Mouse (Mus musculus) myocyte (in vitro differentiated cells): ENCODE data around the gene Zan. TPM values are rescaled to one million over a fixed set of nuclear protein-coding genes. Genes with fewer than 3 reads are reported as not detected.

ENCODE experiments used
- H3K27me3 ChIP-seq: one replicate; pipeline ENCODE4 v1.6.1; 2011; ENCODE audit not compliant: control insufficient read depth, insufficient read depth, insufficient read length
- H3K36me3 ChIP-seq: one replicate; pipeline ENCODE4 v1.6.1; 2011; ENCODE audit not compliant: control insufficient read depth, insufficient read depth
- H3K4me2 ChIP-seq: one replicate; pipeline ENCODE4 v1.6.1; 2011; ENCODE audit warnings: low read depth, control low read depth
- H3K4me3 ChIP-seq: one replicate; pipeline ENCODE4 v1.5.1; 2011; ENCODE audit warnings: mild to moderate bottlenecking, control low read depth, moderate library complexity
- H3K79me2 ChIP-seq: one replicate; pipeline ENCODE4 v1.6.1; 2011; ENCODE audit not compliant: control insufficient read depth, insufficient read depth
- H3ac ChIP-seq: one replicate; pipeline ENCODE4 v1.6.1; 2011; ENCODE audit not compliant: control insufficient read depth, insufficient read length
- CEBPB ChIP-seq: IDR thresholded peaks from 2 replicates; pipeline ENCODE4 v1.6.1; 2011; ENCODE audit warnings: mild to moderate bottlenecking, moderate library complexity; ENCODE audit not compliant: poor library complexity, insufficient read depth, severe bottlenecking
- E2F4 ChIP-seq: IDR thresholded peaks from one replicate; pipeline ENCODE4 v1.6.1; 2011; ENCODE audit warnings: mild to moderate bottlenecking, control low read depth, moderate library complexity; ENCODE audit not compliant: insufficient read depth
- MAX ChIP-seq: IDR thresholded peaks from one replicate; pipeline ENCODE4 v1.6.1; 2011; ENCODE audit warnings: low read depth, mild to moderate bottlenecking, control low read depth
- MYOD1 ChIP-seq, 3 experiments: IDR thresholded peaks; one replicate each; pipeline ENCODE4 v1.6.1; 2011; ENCODE audit warnings: control low read depth in 2 of 3, low read depth in 2 of 3, mild to moderate bottlenecking in 2 of 3, moderate library complexity in 1 of 3; ENCODE audit not compliant: insufficient read length in 2 of 3, control insufficient read depth in 1 of 3
- MYOG ChIP-seq, 3 experiments: IDR thresholded peaks; one replicate each; pipeline ENCODE4 v1.6.1; 2011; ENCODE audit warnings: control low read depth in 2 of 3, low read depth in 2 of 3, mild to moderate bottlenecking in 2 of 3; ENCODE audit not compliant: insufficient read length in 2 of 3, control insufficient read depth in 1 of 3, insufficient read depth in 1 of 3
- POLR2A ChIP-seq: IDR thresholded peaks from one replicate; pipeline ENCODE4 v1.6.1; 2011; ENCODE audit warnings: low read depth, mild to moderate bottlenecking, control low read depth, moderate library complexity; ENCODE audit not compliant: insufficient read length
- POLR2AphosphoS2 ChIP-seq: IDR thresholded peaks from one replicate; pipeline ENCODE4 v1.6.1; 2011; ENCODE audit warnings: low read depth, control low read depth; ENCODE audit not compliant: insufficient read length
- REST ChIP-seq: IDR thresholded peaks from one replicate; pipeline ENCODE4 v1.6.1; 2011; ENCODE audit warnings: mild to moderate bottlenecking, control low read depth, moderate library complexity; ENCODE audit not compliant: insufficient read depth, insufficient read length
- SRF ChIP-seq: IDR thresholded peaks from one replicate; pipeline ENCODE4 v1.6.1; 2011; ENCODE audit warnings: low read depth; ENCODE audit not compliant: control insufficient read depth, insufficient read length
- TCF12 ChIP-seq: IDR thresholded peaks from one replicate; pipeline ENCODE4 v1.6.1; 2011; ENCODE audit warnings: mild to moderate bottlenecking, control low read depth; ENCODE audit not compliant: poor library complexity, insufficient read depth, severe bottlenecking
- TCF3 ChIP-seq: IDR thresholded peaks from one replicate; pipeline ENCODE4 v1.6.1; 2011; ENCODE audit warnings: low read depth, control low read depth; ENCODE audit not compliant: insufficient read length
- USF1 ChIP-seq: IDR thresholded peaks from one replicate; pipeline ENCODE4 v1.6.1; 2011; ENCODE audit warnings: low read depth, mild to moderate bottlenecking, control low read depth, moderate library complexity
- polyA plus RNA-seq: library from polyadenylated mRNA; unstranded; fragments of >200 nt; fragmentation: generic; extraction: Trizol; gene quantifications from one replicate; pipeline ENCODE4 v1.2.1, GENCODE M21; 2012; ENCODE audit warnings: missing spikeins

The Zan gene
- polyA plus RNA-seq, 1 experiment = 0.01 TPM

- no peak overlapping the region for H3K4me2 ChIP-seq
- TF ChIP-seq USF1 = no peak
- TF ChIP-seq POLR2AphosphoS2 = no peak
- TF ChIP-seq MYOG (IDR thresholded peaks at IDR 0.05; ENCODE audit: control insufficient read depth in 1 of 3, insufficient read depth in 1 of 3, insufficient read length in 2 of 3, low read depth in 2 of 3) = no peak
- no peak for TF ChIP-seq CEBPB
- no peak for TF ChIP-seq REST
- TF ChIP-seq POLR2A = no peak
- TF ChIP-seq TCF12 = no peak
- TF ChIP-seq MYOD1 (IDR thresholded peaks at IDR 0.05; ENCODE audit: control insufficient read depth in 1 of 3, insufficient read length in 2 of 3, low read depth in 2 of 3) = no peak
- TF ChIP-seq MAX = no peak
- no peaks in the 10 kb centered on the region for H3K27me3 ChIP-seq
- H3K36me3 ChIP-seq = no peaks in the 10 kb centered on the region
- no peak overlapping the region for H3K4me3 ChIP-seq
- no peak overlapping the region for H3ac ChIP-seq
- H3K79me2 ChIP-seq = no peaks in the 10 kb centered on the region
Measured at GRCm38 (mm10) chr5:137376198-137376597, 100.7 kb downstream of the Zan start.

- H3K4me3 ChIP-seq = no peak overlapping the region
- TF ChIP-seq REST (no peak), POLR2AphosphoS2 (peak; percentile 26)
- H3K36me3 ChIP-seq = no peaks in the 10 kb centered on the region
- no peak overlapping the region for H3ac ChIP-seq
- no peaks in the 10 kb centered on the region for H3K27me3 ChIP-seq
- no peak overlapping the region for H3K4me2 ChIP-seq
- no peaks in the 10 kb centered on the region for H3K79me2 ChIP-seq
Measured at GRCm38 (mm10) chr5:137375627-137376026, 101.2 kb downstream of the Zan start.

- H3K36me3 ChIP-seq = no peaks in the 10 kb centered on the region
- no peaks in the 10 kb centered on the region for H3K27me3 ChIP-seq
- no peak overlapping the region for H3K4me2 ChIP-seq
- no peak overlapping the region for H3ac ChIP-seq
- H3K79me2 ChIP-seq = no peaks in the 10 kb centered on the region
- peak in 1 of 3 experiments; percentile 39 for TF ChIP-seq MYOG (IDR thresholded peaks at IDR 0.05; ENCODE audit: control insufficient read depth in 1 of 3, insufficient read depth in 1 of 3, insufficient read length in 2 of 3, low read depth in 2 of 3)
- peak in 1 of 3 experiments; percentile 51 for TF ChIP-seq MYOD1 (IDR thresholded peaks at IDR 0.05; ENCODE audit: control insufficient read depth in 1 of 3, insufficient read length in 2 of 3, low read depth in 2 of 3)
- TF ChIP-seq SRF = no peak
- no peak for TF ChIP-seq TCF12
- TF ChIP-seq TCF3 = no peak
- TF ChIP-seq E2F4 = no peak
- no peak for TF ChIP-seq POLR2A
- TF ChIP-seq POLR2AphosphoS2 = no peak
- no peak for TF ChIP-seq USF1
- TF ChIP-seq CEBPB = no peak
- no peak overlapping the region for H3K4me3 ChIP-seq
Measured at GRCm38 (mm10) chr5:137374521-137375080, 102.3 kb downstream of the Zan start.

GRCm38 (mm10) chr5:137373371-137373950 lies 103.4 kb downstream of the Zan start:
- H3ac ChIP-seq = no peak overlapping the region
- H3K4me2 ChIP-seq = no peak overlapping the region
- no peak for TF ChIP-seq TCF3
- TF ChIP-seq POLR2AphosphoS2 = no peak
- TF ChIP-seq POLR2A = no peak
- TF ChIP-seq MYOD1 (IDR thresholded peaks at IDR 0.05; ENCODE audit: control insufficient read depth in 1 of 3, insufficient read length in 2 of 3, low read depth in 2 of 3) = no peak
- no peak for TF ChIP-seq MYOG (IDR thresholded peaks at IDR 0.05; ENCODE audit: control insufficient read depth in 1 of 3, insufficient read depth in 1 of 3, insufficient read length in 2 of 3, low read depth in 2 of 3)
- no peak for TF ChIP-seq REST
- no peak for TF ChIP-seq TCF12
- no peak for TF ChIP-seq MAX
- TF ChIP-seq E2F4 = no peak
- TF ChIP-seq SRF = no peak
- H3K27me3 ChIP-seq = no peaks in the 10 kb centered on the region
- no peak overlapping the region for H3K4me3 ChIP-seq
- H3K79me2 ChIP-seq = no peaks in the 10 kb centered on the region
- H3K36me3 ChIP-seq = no peaks in the 10 kb centered on the region

- Histone ChIP-seq H3K79me2 (no peaks in the 10 kb centered on the region), H3K27me3 (no peaks in the 10 kb centered on the region), H3K36me3 (peaks cover 5% of the 10 kb centered on the region), H3K4me2 (no peak overlapping the region), H3ac (no peak overlapping the region), H3K4me3 (no peak overlapping the region)
- TF ChIP-seq TCF3 (no peak), E2F4 (no peak), TCF12 (no peak), MYOD1 (IDR thresholded peaks at IDR 0.05; ENCODE audit: control insufficient read depth in 1 of 3, insufficient read length in 2 of 3, low read depth in 2 of 3) (no peak), MYOG (IDR thresholded peaks at IDR 0.05; ENCODE audit: control insufficient read depth in 1 of 3, insufficient read depth in 1 of 3, insufficient read length in 2 of 3, low read depth in 2 of 3) (no peak), POLR2A (no peak), POLR2AphosphoS2 (no peak), SRF (no peak), CEBPB (no peak), MAX (no peak), REST (no peak), USF1 (no peak)
Measured at GRCm38 (mm10) chr5:137369665-137370064, 107.2 kb downstream of the Zan start.
